Mouse (Mus musculus): ENCODE measurements at regions not wholly inside any gene's neighbourhood (a gene's known extent, or its start where the extent isn't known, plus 50 kb on each side); places are given as distances from the start of the nearest gene placed in this dataset.

- no peak overlapping the region for H3K4me3 ChIP-seq (ENCODE audit: insufficient read depth, low read depth, low read length)
- TF ChIP-seq POLR2A (IDR thresholded peaks at IDR 0.05; ENCODE audit: low read depth, low read length) (no peak), CTCF (conservative IDR thresholded peaks at IDR 0.05; ENCODE audit: insufficient read depth, insufficient read length, low read depth, low read length) (no peak)
- H3K27ac ChIP-seq (ENCODE audit: insufficient read depth, low read depth, low read length) = no peak overlapping the region
- no peaks in the 10 kb centered on the region for H3K4me1 ChIP-seq (ENCODE audit: control insufficient read depth, insufficient read depth, low read length)
- H3K36me3 ChIP-seq (ENCODE audit: control insufficient read depth, insufficient read depth, low read length) = no peaks in the 10 kb centered on the region
- no peaks in the 10 kb centered on the region for H3K27me3 ChIP-seq (replicated peaks; ENCODE audit: control insufficient read depth, insufficient read depth, low read length)
- 58% methylated on average over 10 of the region's 10 CpGs for WGBS
- no peak for DNase-seq
These were observed 139.3 kb upstream of the Il12b start for GRCm38 (mm10) chr11:44260376-44261111.

DNA sequence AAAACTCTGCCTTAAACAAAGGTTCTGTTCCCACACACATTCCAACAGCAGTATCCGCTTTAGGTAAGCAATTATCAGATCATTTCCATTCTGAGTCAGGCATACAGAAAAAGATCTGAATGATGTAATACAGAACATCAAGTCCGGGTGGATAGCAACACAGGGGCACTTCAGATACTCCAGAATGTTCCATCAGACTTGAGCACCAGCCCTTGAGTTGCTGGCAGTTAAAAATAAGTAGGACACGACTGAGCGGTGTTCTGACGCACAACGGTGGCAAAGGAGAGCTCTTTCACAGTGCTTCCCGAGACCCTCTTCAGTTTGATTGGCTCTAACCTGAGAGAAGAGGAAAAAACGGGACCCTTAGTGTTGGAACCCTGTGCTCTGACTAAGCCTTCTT lies 138.2 kb upstream of the Il12b start:
- H3K4me1 ChIP-seq (ENCODE audit: control insufficient read depth, insufficient read depth, low read length) = no peaks in the 10 kb centered on the region
- no peak overlapping the region for H3K4me3 ChIP-seq (ENCODE audit: insufficient read depth, low read depth, low read length)
- TF ChIP-seq CTCF (conservative IDR thresholded peaks at IDR 0.05; ENCODE audit: insufficient read depth, insufficient read length, low read depth, low read length) (no peak), POLR2A (IDR thresholded peaks at IDR 0.05; ENCODE audit: low read depth, low read length) (no peak)
- H3K27ac ChIP-seq (ENCODE audit: insufficient read depth, low read depth, low read length) = no peak overlapping the region
- 77% methylated on average over 8 of the region's 8 CpGs for WGBS
- H3K36me3 ChIP-seq (ENCODE audit: control insufficient read depth, insufficient read depth, low read length) = no peaks in the 10 kb centered on the region
- DNase-seq = no peak
- H3K27me3 ChIP-seq (replicated peaks; ENCODE audit: control insufficient read depth, insufficient read depth, low read length) = no peaks in the 10 kb centered on the region

DNA sequence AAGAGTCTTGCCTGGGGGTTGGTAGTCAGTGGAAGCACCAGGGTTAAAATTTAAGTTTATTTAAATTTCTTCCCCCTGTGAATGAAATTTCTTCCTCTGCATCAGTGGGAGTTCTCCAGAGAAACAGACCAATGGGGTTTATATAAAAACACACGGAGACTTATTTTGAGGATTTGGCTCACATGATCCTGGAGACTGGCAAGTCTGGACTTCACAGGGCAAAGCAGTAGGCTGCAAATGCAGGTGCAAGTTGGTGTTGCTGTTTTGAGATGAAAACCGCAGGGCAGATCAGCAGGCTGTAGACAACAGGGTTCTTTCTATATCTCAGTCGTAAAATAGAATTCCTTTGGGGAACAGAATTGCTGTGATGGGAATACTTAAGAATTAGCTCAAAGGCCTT lies 137.3 kb upstream of the Il12b start:
- Histone ChIP-seq H3K4me1 (ENCODE audit: control insufficient read depth, insufficient read depth, low read length) (no peaks in the 10 kb centered on the region), H3K36me3 (ENCODE audit: control insufficient read depth, insufficient read depth, low read length) (no peaks in the 10 kb centered on the region), H3K27ac (ENCODE audit: insufficient read depth, low read depth, low read length) (no peak overlapping the region), H3K27me3 (replicated peaks; ENCODE audit: control insufficient read depth, insufficient read depth, low read length) (no peaks in the 10 kb centered on the region), H3K4me3 (ENCODE audit: insufficient read depth, low read depth, low read length) (no peak overlapping the region)
- whole genome bisulfite sequencing = 78% methylated on average over 3 of the region's 3 CpGs
- DNase-seq = no peak
- TF ChIP-seq POLR2A (IDR thresholded peaks at IDR 0.05; ENCODE audit: low read depth, low read length) (no peak), CTCF (conservative IDR thresholded peaks at IDR 0.05; ENCODE audit: insufficient read depth, insufficient read length, low read depth, low read length) (no peak)

- TF ChIP-seq CTCF (conservative IDR thresholded peaks at IDR 0.05; ENCODE audit: insufficient read depth, insufficient read length, low read depth, low read length) (no peak), POLR2A (IDR thresholded peaks at IDR 0.05; ENCODE audit: low read depth, low read length) (no peak)
- Histone ChIP-seq H3K27ac (ENCODE audit: insufficient read depth, low read depth, low read length) (no peak overlapping the region), H3K4me1 (ENCODE audit: control insufficient read depth, insufficient read depth, low read length) (no peaks in the 10 kb centered on the region; the same call in 1 of the 2 replicates), H3K4me3 (ENCODE audit: insufficient read depth, low read depth, low read length) (no peak overlapping the region), H3K27me3 (replicated peaks; ENCODE audit: control insufficient read depth, insufficient read depth, low read length) (no peaks in the 10 kb centered on the region), H3K36me3 (ENCODE audit: control insufficient read depth, insufficient read depth, low read length) (no peaks in the 10 kb centered on the region)
- DNase-seq = peak; percentile 70
These were observed 127.6 kb upstream of the Il12b start for GRCm38 (mm10) chr11:44272268-44272667.

- Histone ChIP-seq H3K4me3 (ENCODE audit: insufficient read depth, low read depth, low read length) (no peak overlapping the region), H3K36me3 (ENCODE audit: control insufficient read depth, insufficient read depth, low read length) (no peaks in the 10 kb centered on the region), H3K27me3 (replicated peaks; ENCODE audit: control insufficient read depth, insufficient read depth, low read length) (no peaks in the 10 kb centered on the region), H3K27ac (ENCODE audit: insufficient read depth, low read depth, low read length) (no peak overlapping the region), H3K4me1 (ENCODE audit: control insufficient read depth, insufficient read depth, low read length) (no peaks in the 10 kb centered on the region)
- DNase-seq = peak; percentile 17
- TF ChIP-seq POLR2A (IDR thresholded peaks at IDR 0.05; ENCODE audit: low read depth, low read length) = no peak
- WGBS = 59% methylated on average over 7 of the region's 7 CpGs
These were observed 121.2 kb upstream of the Il12b start for GRCm38 (mm10) chr11:44278521-44279208.

GRCm38 (mm10) chr11:44285961-44286360 lies 113.9 kb upstream of the Il12b start:
- WGBS = 93% methylated on average over 2 of the region's 2 CpGs
- DNase-seq = no peak
- H3K4me1 ChIP-seq (ENCODE audit: control insufficient read depth, insufficient read depth, low read length) = no peaks in the 10 kb centered on the region
- no peak for TF ChIP-seq POLR2A (IDR thresholded peaks at IDR 0.05; ENCODE audit: low read depth, low read length)
- TF ChIP-seq CTCF (conservative IDR thresholded peaks at IDR 0.05; ENCODE audit: insufficient read depth, insufficient read length, low read depth, low read length) = no peak
- H3K27me3 ChIP-seq (replicated peaks; ENCODE audit: control insufficient read depth, insufficient read depth, low read length) = no peaks in the 10 kb centered on the region
- H3K36me3 ChIP-seq (ENCODE audit: control insufficient read depth, insufficient read depth, low read length) = no peaks in the 10 kb centered on the region
- H3K27ac ChIP-seq (ENCODE audit: insufficient read depth, low read depth, low read length) = no peak overlapping the region
- H3K4me3 ChIP-seq (ENCODE audit: insufficient read depth, low read depth, low read length) = no peak overlapping the region

DNA sequence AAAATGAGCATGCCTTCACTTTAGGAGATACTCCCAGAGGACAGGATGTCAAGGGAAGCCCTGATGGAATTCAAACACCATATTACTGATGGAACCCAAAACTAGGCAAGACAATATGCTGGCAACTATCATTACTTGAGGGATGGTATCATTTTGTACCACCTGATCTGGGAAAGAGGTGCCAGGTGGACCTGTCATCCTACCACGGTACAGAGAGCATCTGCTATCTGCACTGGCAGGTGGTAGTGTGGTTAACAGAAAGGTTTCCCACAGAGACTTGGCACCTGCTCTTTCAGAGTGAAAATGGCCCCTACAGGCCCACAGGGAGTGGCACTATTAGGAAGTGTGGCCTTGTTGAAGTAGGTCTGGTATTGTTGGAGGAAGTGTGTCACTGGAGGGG lies 111.0 kb upstream of the Il12b start:
- no peak overlapping the region for H3K4me3 ChIP-seq (ENCODE audit: insufficient read depth, low read depth, low read length)
- no peaks in the 10 kb centered on the region for H3K27me3 ChIP-seq (replicated peaks; ENCODE audit: control insufficient read depth, insufficient read depth, low read length)
- no peak for TF ChIP-seq CTCF (conservative IDR thresholded peaks at IDR 0.05; ENCODE audit: insufficient read depth, insufficient read length, low read depth, low read length)
- no peak for TF ChIP-seq POLR2A (IDR thresholded peaks at IDR 0.05; ENCODE audit: low read depth, low read length)
- no peak overlapping the region for H3K27ac ChIP-seq (ENCODE audit: insufficient read depth, low read depth, low read length)
- no peaks in the 10 kb centered on the region for H3K4me1 ChIP-seq (ENCODE audit: control insufficient read depth, insufficient read depth, low read length)
- no peaks in the 10 kb centered on the region for H3K36me3 ChIP-seq (ENCODE audit: control insufficient read depth, insufficient read depth, low read length)
- no peak for DNase-seq
- 94% methylated on average over 1 of the region's 1 CpGs for WGBS
